Mouse (Mus musculus) cerebellum, adult 11 months (tissue): ENCODE results near the gene Aldh1l2.
"Not testable (repeated sequence)": the region's sequence is repeated elsewhere in the genome, so short reads cannot be mapped to it uniquely, and the experiment has no call there.

ENCODE experiments used
- DNase-seq: peaks from one replicate; pipeline ENCODE4 v3.0.0; 2022

The Aldh1l2 gene

DNA sequence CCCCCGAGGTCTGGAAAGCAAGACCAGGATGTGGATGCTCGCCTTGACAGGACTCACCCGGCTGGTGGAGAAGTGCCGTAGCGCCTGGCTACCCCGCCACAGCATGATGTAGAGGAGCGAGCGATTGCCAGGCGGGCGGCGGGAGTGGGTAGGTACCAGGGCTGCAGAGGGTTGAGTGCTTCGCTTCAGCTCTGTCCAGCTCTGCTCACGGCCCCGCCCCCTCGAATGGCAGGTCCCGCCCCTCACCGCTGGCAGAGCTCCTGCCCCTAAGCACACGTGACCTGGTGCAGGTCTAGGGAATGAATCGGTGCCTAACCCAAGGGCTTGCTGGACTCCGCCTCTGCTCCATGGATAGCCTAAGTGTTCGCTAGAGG, at the start of gene Aldh1l2:
Gene Aldh1l2 (minus strand): TSS at position 231 of the 374 bp plus-strand sequence.
- DNase-seq: peak; percentile 80

DNA sequence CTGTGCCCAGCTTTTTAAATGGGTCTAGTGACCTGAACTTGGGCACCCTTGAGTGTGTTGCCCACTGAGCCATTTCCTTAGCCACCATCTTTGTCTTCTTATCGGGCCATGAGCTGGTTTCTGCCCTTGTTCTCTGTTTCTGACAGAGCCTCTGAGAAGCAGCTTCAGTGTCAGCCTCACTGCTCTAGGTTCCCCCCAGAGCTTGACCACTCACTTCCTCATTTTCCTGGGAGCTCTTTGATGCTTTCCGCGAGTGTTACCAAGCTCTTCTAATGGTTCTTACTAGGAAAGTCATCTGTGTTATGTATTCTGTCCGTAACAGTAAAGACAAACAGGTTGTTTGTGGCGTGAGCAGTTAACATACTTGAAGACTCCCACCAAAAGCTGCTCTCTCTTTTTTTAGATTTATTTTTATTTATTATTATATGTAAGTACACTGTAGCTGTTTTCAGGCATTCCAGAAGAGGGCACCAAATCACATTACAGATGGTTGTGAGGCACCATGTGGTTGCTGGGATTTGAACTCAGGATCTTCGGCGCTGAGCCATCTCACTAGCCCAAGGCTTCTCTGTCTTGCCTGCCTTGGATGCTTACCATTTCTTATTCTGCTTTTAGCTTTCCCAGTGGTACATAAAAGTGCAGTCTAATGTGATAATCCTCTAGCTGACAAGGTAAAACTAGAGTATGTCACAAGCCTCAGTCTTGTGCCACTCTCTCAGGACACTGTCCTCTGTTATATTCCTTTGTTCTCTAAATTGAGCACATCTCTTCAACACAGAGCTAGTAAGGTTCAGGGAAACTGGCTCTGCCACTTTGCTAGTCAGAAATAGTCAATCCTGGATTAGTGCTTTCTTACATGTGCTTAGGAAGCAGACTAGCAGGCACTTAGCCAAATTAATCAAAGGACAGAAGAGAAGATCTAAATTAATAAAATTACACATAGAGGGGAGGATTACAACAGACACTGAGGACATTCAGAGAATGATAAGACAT, 31.8 kb upstream of the Aldh1l2 start:
- no peak for DNase-seq

DNA sequence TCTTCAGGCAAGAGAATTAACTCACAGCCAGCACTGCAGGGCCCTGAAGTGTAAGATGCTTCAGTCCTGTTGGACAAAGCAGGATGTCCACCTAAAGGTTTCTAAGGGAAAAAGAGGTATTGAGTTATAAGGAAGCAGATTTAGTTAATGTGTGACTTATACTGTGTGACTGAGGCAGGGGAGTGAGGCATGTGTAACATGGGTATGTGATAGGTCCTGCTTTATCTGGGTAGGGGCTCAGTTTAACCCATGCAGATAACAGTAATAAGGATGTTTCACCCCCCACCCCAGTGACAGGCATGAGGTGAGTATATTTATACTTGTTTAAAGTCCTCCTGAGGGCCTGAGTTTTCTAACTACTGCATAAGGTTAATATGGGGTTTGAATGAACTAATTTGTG, 29.1 kb upstream of the Aldh1l2 start:
- no peak for DNase-seq

DNA sequence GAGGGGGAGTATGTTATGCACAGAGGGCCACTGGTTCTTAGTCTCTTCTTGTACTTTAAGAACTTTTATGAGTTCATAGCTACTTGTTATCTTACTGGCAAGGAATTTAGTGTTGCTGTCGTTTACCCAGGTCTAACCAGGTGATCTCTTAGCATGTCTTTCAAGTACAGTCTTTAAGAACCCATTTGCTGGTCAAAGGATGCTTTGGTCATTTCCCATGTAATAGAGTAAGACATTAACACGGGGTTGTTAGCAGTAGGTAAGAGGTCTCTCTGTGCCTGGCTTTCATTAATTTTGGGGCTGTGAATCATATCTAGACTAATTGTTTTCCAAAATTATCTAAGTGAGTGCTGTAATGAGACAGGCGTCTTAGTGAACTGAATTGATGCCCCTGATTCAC, 11.4 kb upstream of the Aldh1l2 start:
- no peak for DNase-seq

DNA sequence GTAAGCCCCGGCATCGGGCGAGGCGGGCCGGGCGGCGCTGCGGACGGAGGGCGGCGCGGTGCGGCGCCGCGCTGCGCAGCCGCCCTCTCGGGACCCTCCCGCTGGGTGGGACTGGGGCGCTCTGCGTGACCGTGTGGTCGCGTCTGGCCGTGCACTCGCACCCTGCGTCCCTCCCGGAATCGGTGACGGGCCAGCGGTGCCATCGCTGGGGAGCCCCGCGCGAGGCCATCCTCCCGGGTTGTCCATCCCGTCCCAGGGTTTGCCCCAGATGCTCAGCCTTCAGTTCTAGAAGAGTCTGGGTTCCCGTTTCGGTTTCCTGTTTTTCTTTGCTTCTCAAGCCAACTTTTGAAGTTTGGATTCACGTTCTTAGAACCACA, 10.2 kb upstream of the Aldh1l2 start:
- no peak for DNase-seq

DNA sequence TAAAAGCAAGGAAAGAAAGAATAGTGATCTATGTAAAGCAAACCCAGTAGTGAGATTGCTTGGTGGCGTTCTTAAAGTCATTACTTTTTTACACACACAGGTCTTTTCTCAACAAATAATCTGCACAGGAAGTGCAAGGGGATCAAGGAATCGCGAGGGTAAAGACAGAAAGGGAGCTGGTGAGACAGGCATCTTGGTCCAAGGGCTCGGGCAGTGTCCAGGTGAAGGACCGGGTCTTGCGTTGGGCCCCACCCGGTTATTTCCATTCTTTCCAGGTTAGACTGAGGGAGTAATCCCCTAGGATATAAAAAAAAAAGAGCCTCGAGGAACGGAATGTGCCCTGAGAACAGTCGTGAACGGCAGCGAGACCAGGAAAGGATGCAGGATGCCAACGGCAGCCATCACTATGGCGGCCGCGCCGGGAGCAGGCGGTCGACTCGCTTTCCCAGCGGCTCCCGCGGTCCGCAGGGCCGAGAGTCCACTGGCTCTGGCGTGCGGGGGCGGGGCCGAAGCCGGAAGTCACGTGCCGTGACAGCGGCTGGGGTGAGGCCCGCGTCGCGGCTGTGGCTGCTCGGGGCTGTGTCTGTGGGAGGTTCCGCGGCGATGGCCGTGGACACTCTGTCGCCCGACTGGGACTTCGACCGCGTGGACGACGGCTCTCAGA, 9.6 kb upstream of the Aldh1l2 start, which contains the start of gene Washc4:
Gene Washc4 (plus strand): TSS at position 314 of the 664 bp plus-strand sequence.
- DNase-seq: peak; percentile 93

DNA sequence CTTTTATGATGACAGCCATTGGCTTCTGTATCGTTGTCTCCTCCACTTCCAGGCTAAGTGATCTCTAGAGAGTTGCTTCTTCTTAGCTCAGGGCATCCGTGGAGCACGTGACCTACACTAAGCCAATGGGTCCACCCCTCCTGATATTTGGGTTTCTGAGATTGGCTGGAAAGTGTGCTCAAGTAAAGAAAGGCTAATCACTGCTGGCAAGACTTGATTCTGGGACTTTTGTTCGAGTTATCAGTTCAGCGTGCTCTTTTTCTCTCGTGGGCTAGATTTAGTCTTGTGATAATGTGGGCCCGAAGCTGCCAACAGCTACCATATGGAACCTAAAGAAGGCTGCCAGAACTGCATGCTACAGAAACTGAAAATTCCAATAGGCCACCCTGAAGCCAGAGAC, 8.3 kb upstream of the Aldh1l2 start:
- peak; percentile 15 for DNase-seq

DNA sequence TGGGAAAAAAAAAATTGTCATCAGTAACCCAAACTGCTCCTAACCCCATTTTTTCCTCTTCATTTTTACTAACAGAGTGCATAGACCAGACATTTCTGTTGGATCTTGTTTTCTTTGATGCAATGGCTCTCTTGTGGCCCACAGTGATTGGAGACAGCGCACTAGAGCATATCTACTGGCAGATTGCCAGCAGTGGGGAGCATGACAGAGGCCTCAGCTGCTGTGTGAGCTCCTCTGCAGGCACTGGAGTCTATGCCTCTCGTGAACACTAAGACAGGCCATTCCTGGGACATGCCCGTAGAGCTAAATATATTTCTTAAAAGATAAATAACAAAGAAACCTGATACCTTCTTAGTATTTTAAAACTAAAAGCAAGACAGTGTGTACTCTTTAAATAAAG, 6.2 kb upstream of the Aldh1l2 start:
- no peak for DNase-seq

DNA sequence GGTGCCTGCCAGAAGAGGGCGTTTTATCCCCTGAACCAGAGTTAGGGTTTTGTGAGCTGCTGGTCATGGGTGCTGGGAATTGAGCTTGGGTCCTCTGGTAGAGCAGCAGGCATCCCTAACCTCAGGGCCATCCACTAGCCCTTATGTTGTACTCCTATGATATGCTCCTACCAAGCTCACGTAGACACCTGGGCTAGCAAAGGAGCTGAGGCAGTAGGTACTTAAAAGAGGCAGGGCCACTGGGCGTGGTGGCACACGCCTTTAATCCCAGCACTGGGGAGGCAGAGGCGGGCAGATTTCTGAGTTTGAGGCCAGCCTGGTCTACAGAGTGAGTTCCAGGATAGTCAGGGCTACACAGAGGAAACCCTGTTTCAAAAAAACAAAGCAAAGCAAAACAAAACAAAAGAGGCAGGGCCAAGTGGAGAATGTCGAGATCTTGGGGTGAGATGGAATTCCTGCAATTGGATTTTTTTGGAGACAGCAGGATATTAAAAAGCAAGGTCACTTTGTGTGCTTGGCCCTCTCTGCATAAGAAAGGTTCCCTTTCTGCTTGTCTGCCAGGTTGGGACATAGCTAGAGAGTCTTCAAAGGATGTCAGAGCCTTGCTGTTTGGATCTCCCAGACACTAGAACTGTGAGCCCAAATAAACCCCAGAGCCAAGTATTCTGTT, 5.5 kb upstream of the Aldh1l2 start:
- no peak for DNase-seq

DNA sequence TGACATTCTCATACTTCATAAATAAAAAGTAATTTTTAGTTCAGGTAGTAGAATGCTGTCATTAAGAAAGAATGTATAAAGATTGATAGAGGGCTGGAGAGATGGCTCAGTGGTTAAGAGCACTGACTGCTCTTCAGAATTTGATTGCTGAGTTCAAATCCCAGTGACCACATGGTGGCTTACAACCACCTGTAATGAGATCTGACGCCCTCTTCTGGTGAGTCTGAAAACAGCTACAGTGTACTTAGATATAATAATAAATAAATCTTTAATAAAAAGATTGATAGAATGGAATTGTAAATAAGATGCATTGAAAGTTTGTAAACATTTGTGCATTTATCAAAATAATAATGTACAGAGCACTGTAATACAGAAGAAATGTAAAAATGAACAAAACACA, 2.5 kb upstream of the Aldh1l2 start:
- no peak for DNase-seq

DNA sequence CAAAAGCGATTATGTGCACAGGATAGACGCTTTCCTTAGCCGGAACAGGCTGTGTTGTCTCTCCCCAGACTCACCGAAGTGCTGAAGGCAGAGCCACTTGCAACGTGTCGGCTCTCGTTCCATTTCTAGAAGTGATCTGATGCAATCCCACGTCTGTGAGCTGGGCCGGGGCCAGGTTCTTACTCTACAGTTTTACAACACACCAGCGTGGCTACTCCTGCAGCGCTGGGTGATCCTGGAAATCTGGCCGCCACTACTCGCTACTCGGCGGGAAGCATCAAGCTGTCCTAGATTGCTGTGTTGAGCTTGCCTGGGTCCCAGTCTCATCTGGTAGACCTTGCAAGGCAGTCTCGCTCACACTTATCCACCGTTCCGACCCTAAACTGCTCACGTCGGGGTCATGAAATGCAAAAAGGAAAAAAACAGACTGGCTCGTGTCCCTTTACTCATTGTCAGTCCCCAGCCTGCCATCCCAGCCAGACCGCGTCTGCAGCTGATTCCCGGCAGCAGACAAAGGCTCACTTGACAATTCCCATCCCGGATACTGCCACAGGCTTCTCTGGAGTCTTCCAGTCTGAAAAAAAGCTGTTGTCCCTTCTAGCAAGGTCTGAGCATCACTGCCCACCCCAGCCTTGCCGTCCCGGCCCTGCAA, 556 bp downstream of the Aldh1l2 start:
- DNase-seq: peak; percentile 33

DNA sequence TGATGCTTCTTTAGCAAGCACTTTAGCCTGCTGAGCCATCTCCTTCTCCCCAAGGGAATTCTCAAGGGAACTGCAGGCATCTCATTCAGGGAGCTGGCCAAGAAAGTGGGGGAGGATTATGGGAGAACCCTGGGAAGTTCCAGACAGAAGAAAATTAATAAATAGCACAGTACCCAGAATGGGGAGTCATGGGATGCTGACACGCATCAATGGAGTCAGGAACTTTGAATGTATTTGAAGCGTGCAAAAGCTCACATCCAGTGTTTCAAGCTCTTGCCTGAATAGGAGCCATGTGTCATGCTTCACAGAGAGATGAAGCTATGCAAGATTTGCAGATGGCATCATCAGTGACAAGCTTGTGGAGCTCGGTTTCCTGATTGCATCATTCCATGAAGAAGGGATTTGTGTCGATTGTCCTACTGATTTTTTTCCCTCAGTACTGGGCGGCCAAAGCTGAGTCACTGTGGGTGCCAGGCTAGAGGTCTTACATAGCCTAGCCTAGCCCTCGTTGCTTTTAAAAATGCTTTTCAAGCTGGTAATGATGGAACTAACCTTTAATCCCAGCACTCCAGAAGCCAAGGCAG, 3.5 kb downstream of the Aldh1l2 start:
- no peak for DNase-seq

DNA sequence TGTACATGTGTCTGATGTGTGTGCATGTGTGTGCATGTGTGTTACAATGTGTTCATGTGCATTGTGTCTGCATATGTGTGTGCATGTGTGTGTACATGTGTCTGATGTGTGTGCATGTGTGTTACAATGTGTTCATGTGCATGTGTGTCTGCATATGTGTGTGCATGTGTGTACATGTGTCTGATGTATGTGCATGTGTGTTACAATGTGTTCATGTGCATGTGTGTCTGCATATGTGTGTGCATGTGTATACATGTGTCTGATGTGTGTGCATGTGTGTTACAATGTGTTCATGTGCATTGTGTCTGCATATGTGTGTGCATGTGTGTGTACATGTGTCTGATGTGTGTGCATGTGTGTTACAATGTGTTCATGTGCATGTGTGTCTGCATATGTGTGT, 9.7 kb downstream of the Aldh1l2 start:
- not testable (repeated sequence) for DNase-seq

DNA sequence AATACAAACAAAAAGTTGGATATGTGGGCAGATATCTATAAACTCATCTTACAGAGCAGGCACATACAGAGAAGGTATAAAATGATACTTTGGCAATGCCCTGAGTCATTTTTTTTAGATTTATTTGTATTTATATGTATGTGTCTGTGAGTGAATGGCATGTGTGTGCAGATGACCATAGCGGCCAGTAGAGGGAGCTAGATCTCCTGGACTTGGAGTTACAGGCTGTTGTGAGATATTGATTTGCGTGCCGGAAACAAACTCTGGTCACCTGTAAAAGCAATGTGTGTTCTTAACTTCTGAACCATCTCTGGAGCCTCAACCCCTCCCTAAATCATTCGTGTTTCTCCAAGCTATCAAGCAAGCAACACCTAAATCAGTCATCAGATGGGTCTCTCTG, 12.9 kb downstream of the Aldh1l2 start:
- DNase-seq: no peak

DNA sequence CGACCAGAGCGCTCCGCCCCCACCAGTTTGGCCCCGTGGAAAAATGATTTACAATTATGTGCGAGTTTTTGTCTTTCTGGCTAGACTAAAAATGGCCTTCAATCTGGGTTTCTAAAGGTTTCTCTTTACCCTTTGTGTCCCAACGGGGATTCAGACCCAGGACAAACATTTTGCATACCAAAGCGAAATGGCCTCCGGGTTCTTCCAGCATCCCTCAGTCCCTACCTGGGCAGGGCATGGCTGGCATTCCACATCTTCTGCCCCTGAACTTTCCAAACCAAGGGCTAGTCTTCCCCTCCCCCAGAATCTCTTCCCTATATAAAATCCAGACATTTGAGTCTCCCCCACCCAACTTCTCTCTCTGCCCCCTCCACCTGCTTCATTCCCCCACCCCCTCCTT, 20.2 kb downstream of the Aldh1l2 start:
- DNase-seq: no peak

DNA sequence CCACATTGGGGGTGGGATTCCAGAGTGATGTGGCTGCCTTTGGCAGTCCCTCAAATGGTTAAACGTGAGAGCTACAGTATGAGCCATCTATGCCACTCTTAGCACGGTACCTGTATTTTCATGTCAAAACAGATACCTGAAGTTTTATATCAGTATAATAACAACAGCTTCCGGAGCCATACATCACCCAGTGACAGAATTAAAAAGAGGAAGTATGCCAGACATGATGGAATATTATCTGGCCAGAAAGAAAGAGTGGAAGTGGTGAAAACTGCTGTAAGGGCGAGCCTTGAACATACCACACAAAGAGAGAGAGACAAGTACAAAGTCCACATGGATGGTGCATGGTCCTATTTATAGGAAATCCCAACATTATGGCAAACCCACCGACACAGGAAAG, 22.6 kb downstream of the Aldh1l2 start:
- DNase-seq: no peak

DNA sequence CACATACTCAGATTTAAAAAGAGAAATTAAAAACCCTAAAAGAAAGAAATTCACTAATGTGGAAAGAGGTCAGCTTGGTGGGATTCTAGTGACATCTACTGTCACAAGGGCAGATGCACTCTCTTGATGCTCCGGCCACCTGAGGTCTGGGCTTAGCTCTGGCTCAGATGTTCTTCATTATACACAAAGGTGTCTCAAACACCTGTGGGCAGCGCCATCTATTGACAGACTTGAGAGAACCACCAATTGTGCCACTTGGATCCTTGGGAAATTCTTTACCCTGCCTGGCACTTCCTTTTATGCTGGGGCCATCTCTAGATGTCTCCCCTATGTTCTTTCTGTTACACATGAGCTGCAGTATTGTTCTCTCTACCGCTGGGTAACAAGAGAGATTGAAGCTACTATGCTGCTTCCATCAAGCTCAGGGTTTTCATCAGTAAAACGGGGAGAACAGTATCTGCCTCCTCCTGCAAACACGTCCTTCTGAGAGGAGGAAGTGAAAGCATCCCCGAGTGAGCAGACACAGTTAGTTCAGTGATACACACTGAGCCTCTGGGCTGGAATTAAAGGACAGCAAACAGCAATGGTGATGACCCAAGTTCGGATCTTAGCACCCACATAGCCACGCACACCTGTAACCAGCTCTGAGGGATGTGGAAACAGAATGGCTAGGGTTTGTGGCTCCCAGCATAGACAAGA, 24.8 kb downstream of the Aldh1l2 start:
- peak; percentile 12 for DNase-seq

DNA sequence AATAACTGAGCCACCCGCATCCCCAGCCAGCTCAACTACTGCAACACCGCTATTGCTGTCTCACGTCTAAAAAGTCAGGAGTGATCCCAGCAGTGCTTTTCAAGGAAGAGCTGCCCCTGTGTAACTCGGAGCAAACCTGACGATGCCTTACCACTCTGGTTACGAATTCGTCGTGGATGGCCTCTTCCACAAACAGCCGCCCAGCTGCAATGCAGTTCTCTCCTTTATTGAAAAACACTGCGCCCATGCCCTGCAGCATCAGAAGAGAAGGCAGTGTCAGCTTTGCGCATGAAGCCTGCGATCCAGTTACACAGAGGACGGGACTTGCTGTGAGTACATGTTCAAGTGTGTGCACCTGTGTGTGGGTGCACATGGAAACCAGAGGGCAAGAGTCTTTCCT, 36.6 kb downstream of the Aldh1l2 start:
- no peak for DNase-seq

DNA sequence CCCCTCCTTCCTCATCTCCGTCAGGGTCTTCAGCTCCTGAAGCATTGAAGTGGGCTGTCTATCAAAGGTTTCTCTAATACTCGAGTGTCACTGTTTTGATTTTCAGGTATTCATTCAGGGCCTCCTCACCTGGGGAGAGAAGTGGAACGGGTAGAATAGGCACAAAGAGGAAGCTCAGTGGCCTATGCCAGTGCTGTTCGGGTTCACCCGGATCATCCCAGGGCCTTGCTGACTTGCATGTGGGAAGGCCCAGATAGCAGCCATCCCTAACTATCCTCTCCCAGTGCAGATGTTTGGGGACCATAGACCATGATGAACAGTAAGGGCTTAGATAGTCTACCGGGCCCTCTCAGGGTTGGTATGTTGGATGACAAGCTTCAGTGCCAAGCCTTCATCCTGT, 43.4 kb downstream of the Aldh1l2 start:
- no peak for DNase-seq

DNA sequence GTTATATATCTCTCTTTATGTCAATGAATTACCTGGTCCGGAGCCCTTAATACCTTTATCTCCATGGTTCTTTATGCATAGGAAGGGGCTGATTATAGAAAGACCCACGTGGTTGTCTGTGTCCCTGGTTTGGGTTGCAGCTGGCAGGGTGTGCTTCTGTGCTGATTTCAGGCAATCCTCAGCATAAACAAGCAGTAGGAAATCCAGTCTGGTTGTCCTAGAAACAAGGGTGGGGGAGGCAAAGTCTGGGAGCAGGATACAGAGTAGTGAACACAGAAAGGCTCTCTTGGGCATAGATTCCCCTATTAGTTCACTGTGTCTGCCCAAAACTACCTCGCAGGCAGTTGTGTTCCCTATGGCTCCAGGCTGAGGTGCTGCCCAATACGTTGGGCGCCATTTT, 56.7 kb downstream of the Aldh1l2 start:
- DNase-seq: no peak

DNA sequence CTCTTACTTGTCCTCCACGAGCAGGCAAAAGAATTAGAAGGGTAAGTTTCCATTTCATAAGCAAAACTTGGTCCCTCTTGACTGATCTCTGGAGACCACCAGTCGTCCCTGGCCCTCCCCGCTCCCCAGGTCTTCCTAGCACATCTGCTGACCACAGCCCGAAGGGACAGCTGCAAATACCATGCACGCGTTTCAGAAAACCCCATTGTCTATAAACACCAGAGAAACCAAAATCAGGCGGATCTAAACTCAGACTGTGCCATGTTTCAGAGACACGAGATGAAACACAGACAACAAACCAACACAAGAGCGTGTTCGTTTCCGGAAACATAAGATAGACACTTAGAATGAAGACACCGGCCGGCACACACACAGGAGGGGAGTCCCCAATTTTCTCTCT, 58.7 kb downstream of the Aldh1l2 start:
- DNase-seq: no peak

DNA sequence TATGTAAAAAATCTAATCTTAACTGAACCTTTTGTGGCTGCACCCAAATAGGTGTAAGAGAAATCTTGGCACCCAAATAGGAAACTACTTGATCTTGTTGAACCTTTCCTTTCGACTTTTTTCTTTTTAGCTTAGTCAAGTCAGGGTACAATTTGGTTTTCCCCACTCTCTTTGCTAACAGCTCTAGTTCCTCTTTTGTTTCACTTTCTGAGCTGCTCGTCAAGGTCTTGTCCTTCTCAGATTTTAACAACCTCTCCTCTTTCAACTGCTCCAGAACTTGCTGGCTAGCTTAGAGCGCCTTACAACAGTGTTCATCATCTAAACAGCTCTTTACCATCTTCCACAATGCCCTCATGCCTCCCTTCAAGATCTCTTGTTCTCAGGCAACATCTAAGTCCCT, 76.4 kb downstream of the Aldh1l2 start:
- no peak for DNase-seq
